Mouse (Mus musculus): ENCODE measurements around the gene Apeh. TPM values are rescaled to one million over a fixed set of nuclear protein-coding genes. Genes with fewer than 3 reads are reported as not detected.
A peak's percentile ranks its signal among the peaks of the same experiment; 100 is the strongest.

Apeh gene
- total and polyA plus RNA-seq, 3 experiments = 69.0 to 76.1 TPM; not detected in 1

- Histone ChIP-seq H3K79me2 (ENCODE audit: control insufficient read depth, insufficient read depth, low read length, poor library complexity) (no peaks in the 10 kb centered on the region), H3K4me3 (ENCODE audit: control insufficient read depth in 1 of 2, insufficient read depth in 1 of 2, low read depth in 2 of 2, low read length in 2 of 2) (no peak overlapping the region), H3K27me3 (ENCODE audit: control insufficient read depth in 1 of 2, insufficient read depth in 2 of 2, low read length in 2 of 2) (no peaks in the 10 kb centered on the region; a peak in 1 of 4 replicates), H3K27ac (ENCODE audit: control insufficient read depth, low read depth, low read length) (no peak overlapping the region), H3K9ac (ENCODE audit: control insufficient read depth, low read depth, low read length, poor library complexity, severe bottlenecking) (no peak overlapping the region), H3K36me3 (ENCODE audit: control insufficient read depth in 1 of 2, insufficient read depth in 2 of 2, low read length in 2 of 2) (peaks cover 0 to 4% of the 10 kb centered on the region in 2 experiments; a peak in 2 of 4 replicates), H3K4me1 (ENCODE audit: control insufficient read depth in 1 of 2, insufficient read depth in 2 of 2, low read length in 2 of 2) (peaks cover 5 to 20% of the 10 kb centered on the region in 2 experiments), H3K9me3 (replicated peaks; ENCODE audit: insufficient read depth, low read length) (no peaks in the 10 kb centered on the region)
- peak; percentile 44 for DNase-seq (ENCODE audit: low read depth, low spot score)
- TF ChIP-seq BHLHE40 (IDR thresholded peaks at IDR 0.05; ENCODE audit: borderline replicate concordance, low read depth, low read length) (no peak), MAZ (IDR thresholded peaks at IDR 0.05; ENCODE audit: low read depth, low read length) (no peak), ZKSCAN1 (IDR thresholded peaks at IDR 0.05; ENCODE audit: low read depth, low read length) (no peak), MAX (IDR thresholded peaks at IDR 0.05; ENCODE audit: low read length) (0 out of 2 replicates have a peak, but pooled peaks have one; percentile 2), MEF2A (IDR thresholded peaks at IDR 0.05; ENCODE audit: extremely low read depth, insufficient replicate concordance, low read depth, low read length, poor library complexity, severe bottlenecking) (no peak), EP300 (IDR thresholded peaks at IDR 0.05; ENCODE audit: low read depth in 1 of 2, low read length in 2 of 2) (peak in 1 of 2 experiments; percentile 13; a peak in 1 of 4 replicates), POLR2A (IDR thresholded peaks at IDR 0.05; ENCODE audit: control insufficient read depth in 1 of 2, insufficient read depth in 1 of 2, low read depth in 1 of 2, low read length in 2 of 2, poor library complexity in 1 of 2) (no peak)
Measured at GRCm38 (mm10) chr9:108137523-108137922, 43.1 kb upstream of the Apeh start.

GRCm38 (mm10) chr9:108136930-108137462 lies 42.6 kb upstream of the Apeh start:
- 0 out of 2 replicates have a peak, but pooled peaks have one; percentile 23 for TF ChIP-seq USF1 (IDR thresholded peaks at IDR 0.05; ENCODE audit: low read depth, low read length)
- no peak for TF ChIP-seq MYC (IDR thresholded peaks at IDR 0.05; ENCODE audit: low read depth, low read length)
- TF ChIP-seq ETS1 (IDR thresholded peaks at IDR 0.05; ENCODE audit: low read depth, low read length) = no peak
- peak; percentile 60 for TF ChIP-seq MAX (IDR thresholded peaks at IDR 0.05; ENCODE audit: low read length)
- TF ChIP-seq MAFK (IDR thresholded peaks at IDR 0.05; ENCODE audit: borderline replicate concordance, low read depth, low read length) = no peak
- TF ChIP-seq NELFE (IDR thresholded peaks at IDR 0.05; ENCODE audit: low read depth, low read length) = no peak
- TF ChIP-seq ZC3H11A (IDR thresholded peaks at IDR 0.05; ENCODE audit: low read depth, low read length) = no peak
- no peak for TF ChIP-seq RAD21 (IDR thresholded peaks at IDR 0.05; ENCODE audit: low read depth, low read length)
- TF ChIP-seq ZMIZ1 (IDR thresholded peaks at IDR 0.05; ENCODE audit: low read depth, low read length) = no peak
- TF ChIP-seq TAL1 (IDR thresholded peaks at IDR 0.05; ENCODE audit: low read length) = no peak
- no peak for TF ChIP-seq CTCF (IDR thresholded peaks at IDR 0.05 in 2 of 3, conservative IDR thresholded peaks at IDR 0.05 in 1 of 3; ENCODE audit: control insufficient read depth in 1 of 3, insufficient read depth in 1 of 3, low read depth in 2 of 3, low read length in 3 of 3, poor library complexity in 1 of 3, severe bottlenecking in 1 of 3)
- H3K4me1 ChIP-seq (ENCODE audit: control insufficient read depth in 1 of 2, insufficient read depth in 2 of 2, low read length in 2 of 2) = peaks cover 5 to 20% of the 10 kb centered on the region in 2 experiments
- no peaks in the 10 kb centered on the region for H3K79me2 ChIP-seq (ENCODE audit: control insufficient read depth, insufficient read depth, low read length, poor library complexity)
- H3K9me3 ChIP-seq (replicated peaks; ENCODE audit: insufficient read depth, low read length) = no peaks in the 10 kb centered on the region
- H3K27me3 ChIP-seq (ENCODE audit: control insufficient read depth in 1 of 2, insufficient read depth in 2 of 2, low read length in 2 of 2) = no peaks in the 10 kb centered on the region; a peak in 1 of 4 replicates
- H3K4me3 ChIP-seq (ENCODE audit: control insufficient read depth in 1 of 2, insufficient read depth in 1 of 2, low read depth in 2 of 2, low read length in 2 of 2) = no peak overlapping the region
- no peak overlapping the region for H3K9ac ChIP-seq (ENCODE audit: control insufficient read depth, low read depth, low read length, poor library complexity, severe bottlenecking)
- H3K36me3 ChIP-seq (ENCODE audit: control insufficient read depth in 1 of 2, insufficient read depth in 2 of 2, low read length in 2 of 2) = peaks cover 0 to 4% of the 10 kb centered on the region in 2 experiments; a peak in 2 of 4 replicates
- H3K27ac ChIP-seq (ENCODE audit: control insufficient read depth, low read depth, low read length) = no peak overlapping the region
- DNase-seq (ENCODE audit: low read depth, low spot score) = peak; percentile 53
